Mouse (Mus musculus): ENCODE data around the gene Osbp2. TPM values are rescaled to one million over a fixed set of nuclear protein-coding genes. Genes with fewer than 3 reads are reported as not detected.

Osbp2 gene
- polyA plus RNA-seq, 1 experiment from 2014 or later = 0.25 TPM

- peak overlapping the region; percentile 55 for H3K4me3 ChIP-seq (replicated peaks; ENCODE audit: low read length)
- no peak overlapping the region for H3K27ac ChIP-seq (ENCODE audit: low read length)
- peak overlapping the region; percentile 88 for H3K4me2 ChIP-seq (ENCODE audit: low read depth, low read length)
- no peaks in the 10 kb centered on the region for H3K9me3 ChIP-seq (replicated peaks; ENCODE audit: control insufficient read depth, low read length)
- peak overlapping the region; percentile 70 for H3K9ac ChIP-seq (ENCODE audit: low read length)
- no peaks in the 10 kb centered on the region for H3K4me1 ChIP-seq (ENCODE audit: control insufficient read depth, insufficient read depth, low read length)
- under 1% methylated on average over 90 of the region's 90 CpGs for WGBS
- peaks cover 19% of the 10 kb centered on the region; the same call in 1 of the 2 replicates for H3K27me3 ChIP-seq (ENCODE audit: control insufficient read depth, insufficient read depth, low read length)
- H3K36me3 ChIP-seq (ENCODE audit: control insufficient read depth, insufficient read depth, low read length) = no peaks in the 10 kb centered on the region
- peak; percentile 33; the same call in 1 of the 2 replicates for ATAC-seq (ENCODE audit: insufficient read depth, low FRiP score)
Measured at GRCm38 (mm10) chr11:3761775-3762501, 101.8 kb downstream of the Osbp2 start.

- no peaks in the 10 kb centered on the region for H3K9me3 ChIP-seq (replicated peaks; ENCODE audit: control insufficient read depth, low read length)
Measured at GRCm38 (mm10) chr11:3761339-3761738, 102.4 kb downstream of the Osbp2 start.

GRCm38 (mm10) chr11:3759433-3759832 lies 104.3 kb downstream of the Osbp2 start:
- Histone ChIP-seq H3K4me3 (replicated peaks; ENCODE audit: low read length) (no peak overlapping the region), H3K4me2 (ENCODE audit: low read depth, low read length) (no peak overlapping the region), H3K9me3 (replicated peaks; ENCODE audit: control insufficient read depth, low read length) (no peaks in the 10 kb centered on the region), H3K4me1 (ENCODE audit: control insufficient read depth, insufficient read depth, low read length) (no peaks in the 10 kb centered on the region), H3K36me3 (ENCODE audit: control insufficient read depth, insufficient read depth, low read length) (no peaks in the 10 kb centered on the region), H3K27ac (ENCODE audit: low read length) (no peak overlapping the region), H3K9ac (ENCODE audit: low read length) (no peak overlapping the region), H3K27me3 (ENCODE audit: control insufficient read depth, insufficient read depth, low read length) (peaks cover 19% of the 10 kb centered on the region; the same call in 1 of the 2 replicates)
- no peak for ATAC-seq (ENCODE audit: insufficient read depth, low FRiP score)
- 56% methylated on average over 5 of the region's 5 CpGs for WGBS

More at GRCm38 (mm10) chr11:3761339-3761738, 102.4 kb downstream of the Osbp2 start:
- Histone ChIP-seq H3K27me3 (ENCODE audit: control insufficient read depth, insufficient read depth, low read length) (peaks cover 19% of the 10 kb centered on the region; the same call in 1 of the 2 replicates), H3K4me3 (replicated peaks; ENCODE audit: low read length) (peak overlapping the region; percentile 55), H3K36me3 (ENCODE audit: control insufficient read depth, insufficient read depth, low read length) (no peaks in the 10 kb centered on the region), H3K4me1 (ENCODE audit: control insufficient read depth, insufficient read depth, low read length) (no peaks in the 10 kb centered on the region), H3K4me2 (ENCODE audit: low read depth, low read length) (peak overlapping the region; percentile 88), H3K9ac (ENCODE audit: low read length) (peak overlapping the region; percentile 70), H3K27ac (ENCODE audit: low read length) (no peak overlapping the region)
- ATAC-seq (ENCODE audit: insufficient read depth, low FRiP score) = no peak
- 18% methylated on average over 11 of the region's 11 CpGs for WGBS

- 50% methylated on average over 4 of the region's 4 CpGs for WGBS
- no peak overlapping the region for H3K4me3 ChIP-seq (replicated peaks; ENCODE audit: low read length)
- H3K4me1 ChIP-seq (ENCODE audit: control insufficient read depth, insufficient read depth, low read length) = no peaks in the 10 kb centered on the region
- H3K4me2 ChIP-seq (ENCODE audit: low read depth, low read length) = no peak overlapping the region
- ATAC-seq (ENCODE audit: insufficient read depth, low FRiP score) = no peak
- no peaks in the 10 kb centered on the region for H3K9me3 ChIP-seq (replicated peaks; ENCODE audit: control insufficient read depth, low read length)
- H3K9ac ChIP-seq (ENCODE audit: low read length) = no peak overlapping the region
- no peak overlapping the region for H3K27ac ChIP-seq (ENCODE audit: low read length)
- H3K27me3 ChIP-seq (ENCODE audit: control insufficient read depth, insufficient read depth, low read length) = no peaks in the 10 kb centered on the region
- H3K36me3 ChIP-seq (ENCODE audit: control insufficient read depth, insufficient read depth, low read length) = no peaks in the 10 kb centered on the region
Measured at GRCm38 (mm10) chr11:3755341-3755740, 108.4 kb downstream of the Osbp2 start.

- Histone ChIP-seq H3K4me1 (ENCODE audit: control insufficient read depth, insufficient read depth, low read length) (no peaks in the 10 kb centered on the region), H3K36me3 (ENCODE audit: control insufficient read depth, insufficient read depth, low read length) (no peaks in the 10 kb centered on the region), H3K27ac (ENCODE audit: low read length) (no peak overlapping the region), H3K9me3 (replicated peaks; ENCODE audit: control insufficient read depth, low read length) (no peaks in the 10 kb centered on the region), H3K4me3 (replicated peaks; ENCODE audit: low read length) (no peak overlapping the region), H3K4me2 (ENCODE audit: low read depth, low read length) (no peak overlapping the region), H3K27me3 (ENCODE audit: control insufficient read depth, insufficient read depth, low read length) (no peaks in the 10 kb centered on the region), H3K9ac (ENCODE audit: low read length) (no peak overlapping the region)
- 45% methylated on average over 7 of the region's 7 CpGs for WGBS
- ATAC-seq (ENCODE audit: insufficient read depth, low FRiP score) = no peak
Measured at GRCm38 (mm10) chr11:3754685-3755084, 109.0 kb downstream of the Osbp2 start.

- Histone ChIP-seq H3K4me1 (ENCODE audit: control insufficient read depth, insufficient read depth, low read length) (no peaks in the 10 kb centered on the region), H3K9ac (ENCODE audit: low read length) (no peak overlapping the region), H3K36me3 (ENCODE audit: control insufficient read depth, insufficient read depth, low read length) (no peaks in the 10 kb centered on the region), H3K9me3 (replicated peaks; ENCODE audit: control insufficient read depth, low read length) (no peaks in the 10 kb centered on the region), H3K4me2 (ENCODE audit: low read depth, low read length) (no peak overlapping the region), H3K27me3 (ENCODE audit: control insufficient read depth, insufficient read depth, low read length) (no peaks in the 10 kb centered on the region), H3K27ac (ENCODE audit: low read length) (no peak overlapping the region), H3K4me3 (replicated peaks; ENCODE audit: low read length) (no peak overlapping the region)
- ATAC-seq (ENCODE audit: insufficient read depth, low FRiP score) = no peak
- 60% methylated on average over 9 of the region's 9 CpGs for WGBS
Measured at GRCm38 (mm10) chr11:3753897-3754296, 109.8 kb downstream of the Osbp2 start.

GRCm38 (mm10) chr11:3752766-3753165 lies 110.9 kb downstream of the Osbp2 start:
- Histone ChIP-seq H3K36me3 (ENCODE audit: control insufficient read depth, insufficient read depth, low read length) (no peaks in the 10 kb centered on the region), H3K9me3 (replicated peaks; ENCODE audit: control insufficient read depth, low read length) (no peaks in the 10 kb centered on the region), H3K27ac (ENCODE audit: low read length) (no peak overlapping the region), H3K4me2 (ENCODE audit: low read depth, low read length) (no peak overlapping the region), H3K27me3 (ENCODE audit: control insufficient read depth, insufficient read depth, low read length) (no peaks in the 10 kb centered on the region), H3K9ac (ENCODE audit: low read length) (no peak overlapping the region), H3K4me3 (replicated peaks; ENCODE audit: low read length) (no peak overlapping the region), H3K4me1 (ENCODE audit: control insufficient read depth, insufficient read depth, low read length) (no peaks in the 10 kb centered on the region)
- no peak for ATAC-seq (ENCODE audit: insufficient read depth, low FRiP score)
- 62% methylated on average over 3 of the region's 3 CpGs for WGBS

- no peaks in the 10 kb centered on the region for H3K9me3 ChIP-seq (replicated peaks; ENCODE audit: control insufficient read depth, low read length)
- WGBS = 19% methylated on average over 7 of the region's 7 CpGs
- no peaks in the 10 kb centered on the region for H3K27me3 ChIP-seq (ENCODE audit: control insufficient read depth, insufficient read depth, low read length)
- H3K4me1 ChIP-seq (ENCODE audit: control insufficient read depth, insufficient read depth, low read length) = no peaks in the 10 kb centered on the region
- no peak overlapping the region for H3K27ac ChIP-seq (ENCODE audit: low read length)
- no peaks in the 10 kb centered on the region for H3K36me3 ChIP-seq (ENCODE audit: control insufficient read depth, insufficient read depth, low read length)
- no peak overlapping the region for H3K4me2 ChIP-seq (ENCODE audit: low read depth, low read length)
- no peak overlapping the region for H3K9ac ChIP-seq (ENCODE audit: low read length)
- no peak overlapping the region for H3K4me3 ChIP-seq (replicated peaks; ENCODE audit: low read length)
- no peak for ATAC-seq (ENCODE audit: insufficient read depth, low FRiP score)
Measured at GRCm38 (mm10) chr11:3749831-3750230, 113.9 kb downstream of the Osbp2 start.

GRCm38 (mm10) chr11:3742449-3742848 lies 121.3 kb downstream of the Osbp2 start:
- Histone ChIP-seq H3K4me2 (ENCODE audit: low read depth, low read length) (no peak overlapping the region), H3K4me3 (replicated peaks; ENCODE audit: low read length) (no peak overlapping the region), H3K27me3 (ENCODE audit: control insufficient read depth, insufficient read depth, low read length) (no peaks in the 10 kb centered on the region), H3K36me3 (ENCODE audit: control insufficient read depth, insufficient read depth, low read length) (no peaks in the 10 kb centered on the region), H3K4me1 (ENCODE audit: control insufficient read depth, insufficient read depth, low read length) (no peaks in the 10 kb centered on the region), H3K9ac (ENCODE audit: low read length) (no peak overlapping the region), H3K27ac (ENCODE audit: low read length) (no peak overlapping the region), H3K9me3 (replicated peaks; ENCODE audit: control insufficient read depth, low read length) (no peaks in the 10 kb centered on the region)
- WGBS = 74% methylated on average over 8 of the region's 8 CpGs
- ATAC-seq (ENCODE audit: insufficient read depth, low FRiP score) = no peak

Data from stomach, embryonic 16.5 days (tissue).